Mouse (Mus musculus) adipocyte (in vitro differentiated cells): ENCODE results near the gene Dhodh.

ENCODE experiments used
- DNase-seq: peaks from one replicate; pipeline ENCODE4 v3.0.0-alpha.2; 2016; ENCODE audit warnings: low spot score

Gene Dhodh

DNA sequence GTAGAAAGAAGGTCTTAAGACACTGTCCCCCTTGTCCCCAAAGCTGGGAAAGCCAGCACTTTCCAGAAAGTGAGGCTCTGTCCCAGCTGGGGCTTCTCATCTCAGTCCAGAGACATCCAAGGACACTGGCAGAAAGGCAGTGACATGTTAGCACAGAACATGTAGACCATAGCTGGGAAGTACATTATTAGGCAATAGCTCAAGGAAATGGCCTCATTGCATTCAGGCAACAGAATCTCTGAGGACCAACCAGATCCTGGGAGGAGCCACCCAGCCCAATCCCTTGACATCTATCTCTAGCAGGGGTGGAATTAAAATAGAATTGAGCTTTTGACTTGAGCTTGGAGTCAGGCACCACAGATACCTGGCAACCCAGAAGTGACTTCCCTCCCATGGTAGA is 22.8 kb downstream of the Dhodh start:
- peak; percentile 59 for DNase-seq

DNA sequence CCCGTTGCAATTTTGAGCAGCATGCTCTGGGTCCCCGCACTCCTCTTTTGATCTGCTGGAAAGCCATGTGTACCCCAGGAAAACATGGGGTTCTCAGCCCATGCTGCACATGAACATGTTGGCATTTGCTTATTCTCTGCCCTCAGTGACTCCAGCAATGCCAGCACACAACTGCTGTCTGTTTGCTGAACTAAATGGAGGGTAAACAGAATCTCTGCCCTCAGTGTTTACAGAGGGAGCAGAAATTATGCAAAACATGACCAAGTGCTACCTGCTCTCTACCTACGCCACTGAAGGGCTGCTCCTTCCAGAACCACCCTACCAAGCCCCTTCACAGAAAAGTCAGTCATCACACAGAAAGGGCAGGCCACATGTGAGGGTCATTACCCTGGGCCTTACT is 23.6 kb downstream of the Dhodh start:
- no peak for DNase-seq

DNA sequence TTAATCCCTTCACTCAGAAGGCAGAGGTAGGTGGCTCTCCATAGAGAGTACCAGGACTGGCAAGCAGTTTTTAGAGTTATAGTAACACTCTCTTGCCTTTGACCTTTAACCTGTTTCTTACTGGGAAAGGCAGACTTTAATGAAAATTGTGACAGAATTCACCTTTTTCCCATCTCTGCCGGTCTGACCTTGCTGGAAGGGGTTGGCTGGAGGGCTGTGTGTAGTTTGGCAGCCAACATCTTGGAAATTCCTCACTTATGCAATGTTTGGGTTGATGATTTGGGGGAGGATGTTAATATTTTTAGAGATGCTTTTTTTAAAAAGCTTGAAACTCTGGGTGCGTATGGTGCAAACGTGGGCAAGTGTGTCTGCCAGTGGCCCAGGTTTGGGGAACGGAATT is 24.2 kb downstream of the Dhodh start:
- peak; percentile 45 for DNase-seq

DNA sequence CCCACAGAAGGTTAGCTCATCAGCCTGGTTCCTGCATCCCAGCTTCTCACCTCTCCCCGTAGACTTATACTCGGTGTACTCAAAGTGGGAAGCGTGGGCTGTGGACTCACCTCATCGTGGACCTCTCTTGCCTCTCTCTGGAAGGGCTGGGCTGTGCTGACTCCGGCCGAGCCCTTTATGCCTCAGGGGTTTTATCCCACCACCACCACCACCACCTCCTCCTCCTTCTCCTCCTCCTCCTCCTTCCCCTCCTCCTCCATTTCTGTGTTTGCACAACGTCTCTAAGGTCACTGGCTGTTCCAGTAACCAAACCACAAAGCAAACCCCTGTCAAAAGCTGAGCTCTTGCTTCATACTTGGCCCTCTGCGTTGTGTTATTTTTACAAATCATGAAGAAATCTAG is 29.6 kb downstream of the Dhodh start, which contains the start of gene Hp:
Gene Hp (minus strand): TSS at position 273 of the 402 bp plus-strand sequence.
- peak; percentile 81 for DNase-seq

DNA sequence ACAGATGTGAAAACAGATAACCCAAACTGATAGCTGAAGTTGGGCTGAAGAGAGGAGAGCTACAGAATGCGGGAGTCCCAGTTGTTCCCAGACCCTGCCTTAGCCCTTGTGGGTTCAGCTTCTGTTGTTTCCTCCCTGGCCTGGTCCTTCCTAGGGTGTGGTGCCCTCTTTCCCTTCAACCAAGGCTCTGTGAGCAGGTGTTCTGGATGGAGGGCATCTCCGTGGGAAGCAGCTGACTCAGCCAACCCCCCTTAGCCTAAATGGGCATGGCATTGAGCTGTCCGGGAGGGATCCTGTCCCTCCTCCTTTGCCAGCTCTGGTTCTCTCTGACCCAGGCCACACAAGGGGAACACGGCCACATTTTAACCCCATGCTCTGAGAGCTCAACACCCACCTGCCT is 32.2 kb downstream of the Dhodh start:
- no peak for DNase-seq

DNA sequence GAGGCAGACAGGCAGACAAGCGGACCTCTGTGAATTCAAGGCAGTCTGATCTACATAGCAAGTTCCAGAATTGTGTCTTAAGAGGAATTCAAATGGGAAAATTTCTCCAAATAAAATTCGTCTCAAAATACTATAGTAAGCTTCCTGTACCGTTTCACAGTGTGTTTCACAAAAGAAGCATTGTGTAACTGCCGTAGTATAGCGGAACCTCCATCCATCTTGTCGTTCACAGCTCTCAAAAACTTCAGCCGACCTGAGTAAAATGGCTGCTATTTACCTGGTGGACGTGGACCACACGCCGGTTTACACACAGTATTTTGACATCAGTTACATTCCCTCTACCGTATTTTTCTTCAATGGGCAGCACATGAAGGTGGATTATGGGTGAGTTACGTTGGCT is 37.3 kb downstream of the Dhodh start:
- DNase-seq: no peak

DNA sequence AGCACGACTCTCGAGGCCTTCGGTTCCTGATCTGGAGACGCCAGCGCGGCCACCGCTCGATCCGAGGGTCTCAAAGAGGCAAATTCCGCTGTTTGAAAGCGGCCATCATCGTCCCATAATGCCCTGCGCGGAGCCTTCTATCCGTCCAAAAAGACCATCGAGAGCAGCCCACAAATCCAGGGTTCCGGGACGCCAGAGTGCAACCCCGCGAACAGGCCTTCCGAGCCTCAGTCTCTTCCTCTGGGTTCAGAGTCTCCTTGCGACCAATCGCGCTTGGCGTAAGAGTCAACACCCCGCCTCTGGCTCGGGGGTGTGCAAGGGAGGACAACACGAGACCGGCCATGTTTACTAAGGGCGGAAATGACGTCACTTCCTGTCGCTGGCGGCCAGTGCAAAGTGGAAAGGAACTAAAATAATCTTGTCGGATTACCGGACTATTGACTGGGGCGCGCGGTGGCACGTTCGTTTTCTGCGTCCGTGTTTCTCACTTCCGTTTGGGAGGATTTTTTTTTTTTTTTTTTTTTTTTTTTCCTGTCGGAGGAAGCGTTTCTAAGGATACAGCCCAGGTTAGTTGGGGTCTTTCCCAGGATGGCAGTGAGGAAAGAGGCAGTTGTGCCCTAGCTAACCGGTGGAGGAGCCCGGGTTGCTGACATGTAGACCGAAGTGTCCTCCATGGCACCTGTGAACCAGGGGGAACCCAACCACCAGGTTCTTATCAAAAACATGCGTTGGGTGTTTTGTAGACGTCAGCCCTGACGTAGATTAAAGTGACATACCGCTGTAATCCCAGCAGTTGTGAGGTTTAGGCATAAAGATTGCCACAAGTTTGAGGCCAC is 42.8 kb downstream of the Dhodh start, which contains the start of the genes Dhx38 and Txnl4b:
Gene Dhx38 (minus strand): TSS at position 364 of the 836 bp plus-strand sequence.
Gene Txnl4b (plus strand): TSS at position 395 of the 836 bp plus-strand sequence.
- peak; percentile 100 for DNase-seq

DNA sequence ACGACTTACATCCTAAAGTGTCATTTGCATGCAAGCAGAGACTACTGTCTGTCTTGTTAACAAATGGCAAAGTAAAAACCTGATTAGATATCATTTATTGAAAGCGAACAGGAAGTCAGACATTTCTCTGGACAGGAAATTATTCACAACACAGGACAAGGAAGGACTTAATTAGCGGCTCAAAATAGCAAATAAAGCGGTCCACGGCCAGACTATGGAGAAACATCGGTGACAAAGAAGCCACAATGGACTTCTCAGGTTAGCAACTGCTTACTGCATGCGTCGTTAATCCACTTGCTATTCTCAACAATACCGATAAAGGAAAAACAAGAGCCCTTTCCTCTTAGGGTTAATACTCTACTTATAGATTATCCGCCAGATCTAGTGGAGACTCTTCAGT is 43.7 kb downstream of the Dhodh start:
- DNase-seq: no peak

DNA sequence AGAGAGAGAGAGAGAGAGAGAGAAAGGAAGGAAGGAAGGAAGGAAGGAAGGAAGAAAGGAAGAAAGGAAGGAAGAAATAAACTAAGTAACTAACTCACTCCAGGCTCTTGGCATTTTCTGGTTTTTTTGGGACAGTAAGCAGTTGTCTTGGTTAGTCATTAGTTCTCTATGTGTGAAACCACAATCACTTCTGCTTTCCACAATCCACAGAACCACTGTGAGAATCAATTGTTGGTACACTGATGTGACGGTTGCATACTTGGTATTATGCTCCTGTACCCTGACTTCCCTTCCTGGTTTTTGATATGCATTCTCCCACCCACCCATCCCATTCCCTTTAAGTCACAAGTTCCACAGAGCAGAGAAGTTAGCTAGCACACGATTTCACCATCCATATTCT is 44.6 kb downstream of the Dhodh start:
- DNase-seq: no peak

DNA sequence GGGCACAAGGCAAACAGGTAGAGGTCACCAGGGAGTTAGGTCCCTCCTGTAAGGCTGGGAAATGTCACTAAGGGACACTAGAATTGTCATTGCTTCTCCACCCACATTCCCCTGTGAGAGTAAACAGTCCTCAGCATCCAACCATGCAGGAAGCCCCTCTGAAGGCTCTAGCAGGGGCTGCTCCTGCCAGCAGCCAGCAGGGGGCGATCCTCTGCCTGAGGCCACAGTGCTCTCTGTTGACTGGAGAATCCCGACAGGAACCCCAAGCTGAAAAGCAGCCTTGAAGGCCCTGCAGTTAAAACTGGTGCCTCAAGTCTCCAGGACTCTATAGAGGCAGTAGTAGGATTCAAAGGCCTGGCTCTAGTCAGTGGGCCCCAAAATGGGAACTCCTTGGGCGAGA is 56.8 kb downstream of the Dhodh start:
- DNase-seq: no peak

DNA sequence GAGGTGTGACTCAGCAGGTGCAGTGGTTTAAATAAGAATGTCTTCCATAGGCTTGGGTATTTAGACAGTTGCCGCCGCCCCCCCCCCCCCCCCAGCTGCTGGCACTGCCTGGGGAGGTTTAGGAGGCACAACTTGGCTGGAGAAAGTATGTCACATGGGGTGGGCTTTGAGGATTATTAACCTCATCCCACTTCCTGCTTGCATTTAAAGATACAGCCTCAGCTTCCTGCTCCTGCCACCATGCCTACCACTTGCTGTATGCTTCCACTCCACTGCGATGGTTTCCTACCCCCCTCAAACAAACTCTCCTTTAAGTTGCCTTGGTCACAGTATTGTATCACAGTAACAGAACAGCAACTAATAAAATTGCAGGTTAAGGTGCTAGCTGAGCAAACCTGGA is 64.4 kb downstream of the Dhodh start:
- DNase-seq: no peak

DNA sequence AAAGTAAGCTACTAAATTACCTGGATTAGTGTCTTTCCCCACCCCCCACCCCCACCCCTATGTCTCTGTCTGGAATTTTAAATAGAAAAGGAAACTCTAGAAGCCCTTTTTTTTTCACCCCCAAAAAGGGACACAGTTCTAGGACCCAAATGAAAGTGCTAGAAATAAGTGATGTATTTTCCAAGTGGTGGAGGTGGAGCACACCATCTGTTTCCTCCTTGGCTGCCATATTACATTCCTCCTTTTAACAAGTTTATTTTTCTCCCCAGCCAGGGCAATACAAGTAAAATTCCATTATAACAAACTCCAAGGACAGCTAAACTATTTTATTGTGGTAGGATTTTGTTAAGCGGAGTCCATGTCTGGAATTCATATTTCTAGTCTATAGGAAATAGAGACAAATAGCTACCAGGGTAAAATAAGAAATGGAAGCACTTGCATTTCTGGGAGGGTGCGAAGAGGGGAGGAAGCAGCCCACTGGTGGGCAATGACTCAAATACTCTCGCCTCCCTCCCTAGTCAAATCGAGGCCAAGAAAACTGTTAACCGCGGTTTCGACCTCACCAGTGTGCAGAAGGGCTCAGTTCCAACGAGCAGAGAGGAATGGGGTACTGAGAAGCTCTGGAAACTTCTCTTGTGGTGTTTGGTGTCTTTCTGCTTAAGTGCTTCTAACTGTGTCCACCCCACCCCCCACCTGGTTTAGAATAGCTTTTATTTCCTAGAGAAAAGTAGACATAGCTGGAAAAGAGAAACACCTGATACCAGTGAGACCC is 65.5 kb downstream of the Dhodh start:
- DNase-seq: no peak

DNA sequence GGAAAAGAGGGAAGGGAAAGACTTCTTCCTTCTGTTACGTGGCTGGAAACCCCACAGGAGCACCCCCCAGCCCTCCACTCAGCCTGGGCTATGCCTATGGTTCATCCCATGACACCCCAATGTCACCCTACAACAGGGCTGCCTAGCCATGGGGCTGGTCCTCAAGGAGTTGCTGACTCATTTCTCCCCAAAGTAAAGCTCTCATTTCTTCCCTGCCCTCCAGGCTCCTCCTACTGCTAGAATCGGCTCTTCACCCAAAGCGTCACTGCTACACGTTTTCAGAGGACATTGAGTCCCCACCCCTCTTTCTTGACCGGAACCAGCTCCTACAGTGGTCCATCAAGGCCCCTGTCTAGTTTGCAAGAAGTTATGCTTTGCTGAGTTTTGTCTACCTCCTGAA is 66.3 kb downstream of the Dhodh start:
- no peak for DNase-seq
